Mouse (Mus musculus): ENCODE measurements around the gene Sash1.

- TF ChIP-seq CTCF (IDR thresholded peaks at IDR 0.05; ENCODE audit: control insufficient read depth, insufficient read depth, low read length) (no peak), POLR2A (IDR thresholded peaks at IDR 0.05; ENCODE audit: borderline replicate concordance, control insufficient read depth, low read depth, low read length) (no peak)
Observed at GRCm38 (mm10) chr10:8860655-8861054, 25.2 kb downstream of the Sash1 start.

Data from bone marrow, adult 2 months (tissue).